Mouse (Mus musculus) activated CD4-positive, CD25-positive, alpha-beta regulatory T cell (primary cell): ENCODE results near the gene Tnfsf9. TPM values are rescaled to one million over a fixed set of nuclear protein-coding genes. Genes with fewer than 3 reads are reported as not detected.

Experiments
- polyA plus RNA-seq, 2 experiments: library from polyadenylated mRNA; unstranded; fragments of 100-300 nt; shearing (Covaris generic); gene quantifications; one replicate each; pipeline ENCODE4 v1.2.1; 2017

Gene Tnfsf9
- polyA plus RNA-seq, result 10 to 100 TPM in 1 of 2 experiments, 1 to 10 TPM in 1; 8.9 to 10.4 TPM

DNA sequence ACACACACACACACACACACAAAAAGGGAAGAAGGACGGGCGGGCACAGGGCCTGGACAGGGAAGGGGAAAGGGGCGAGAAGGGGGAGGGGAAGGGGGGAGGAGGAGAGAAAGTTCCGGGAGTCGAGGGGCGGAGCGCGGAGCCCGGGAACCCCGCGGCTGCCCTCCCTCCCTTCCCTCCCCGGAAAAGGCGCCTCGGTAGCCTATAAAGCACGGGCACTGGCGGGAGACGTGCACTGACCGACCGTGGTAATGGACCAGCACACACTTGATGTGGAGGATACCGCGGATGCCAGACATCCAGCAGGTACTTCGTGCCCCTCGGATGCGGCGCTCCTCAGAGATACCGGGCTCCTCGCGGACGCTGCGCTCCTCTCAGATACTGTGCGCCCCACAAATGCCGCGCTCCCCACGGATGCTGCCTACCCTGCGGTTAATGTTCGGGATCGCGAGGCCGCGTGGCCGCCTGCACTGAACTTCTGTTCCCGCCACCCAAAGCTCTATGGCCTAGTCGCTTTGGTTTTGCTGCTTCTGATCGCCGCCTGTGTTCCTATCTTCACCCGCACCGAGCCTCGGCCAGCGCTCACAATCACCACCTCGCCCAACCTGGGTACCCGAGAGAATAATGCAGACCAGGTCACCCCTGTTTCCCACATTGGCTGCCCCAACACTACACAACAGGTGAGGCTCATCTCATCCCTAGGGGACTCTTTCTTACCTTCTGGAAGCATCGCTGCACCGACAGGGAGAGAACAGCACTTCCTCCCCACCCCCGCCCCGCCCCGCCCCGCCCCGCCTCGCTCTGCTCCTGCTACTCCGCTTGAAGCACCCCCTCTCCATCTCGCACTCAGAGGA is at the start of gene Tnfsf9:
Gene Tnfsf9, plus strand, starts transcription at position 145 of the 854 bp plus-strand sequence.

DNA sequence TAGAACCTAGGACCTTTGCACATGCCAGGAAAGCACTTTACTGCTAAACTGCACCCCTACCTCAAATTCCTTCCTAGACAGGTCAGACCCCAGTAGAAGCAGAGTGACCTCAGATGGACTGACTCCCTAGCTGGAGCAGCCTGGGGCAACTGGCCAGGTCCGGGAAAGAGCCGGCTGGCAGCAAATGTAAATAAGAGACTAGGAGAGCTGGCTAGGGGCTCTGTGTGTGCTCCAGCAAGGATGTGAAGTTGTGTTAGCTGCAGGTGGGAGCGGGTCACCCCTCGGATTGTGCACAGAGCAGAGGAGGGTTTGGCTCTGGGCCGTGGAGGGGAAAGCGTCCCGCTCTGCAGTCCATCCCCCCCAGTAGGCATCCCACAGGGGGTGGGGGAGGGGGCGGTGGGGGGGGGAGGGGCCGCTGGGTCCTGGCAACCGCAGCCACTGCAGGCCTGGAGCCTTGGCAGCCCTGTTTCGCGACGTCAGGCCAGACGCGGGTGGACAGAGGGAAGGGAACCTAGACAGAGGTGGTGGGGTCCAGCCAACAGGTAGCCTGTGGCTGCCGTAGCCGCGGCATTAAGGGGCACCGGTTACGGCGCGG is 46.1 kb upstream of the Tnfsf9 start, which contains the start of gene Crb3:
Gene Crb3, plus strand, starts transcription at position 215 of the 595 bp plus-strand sequence.

DNA sequence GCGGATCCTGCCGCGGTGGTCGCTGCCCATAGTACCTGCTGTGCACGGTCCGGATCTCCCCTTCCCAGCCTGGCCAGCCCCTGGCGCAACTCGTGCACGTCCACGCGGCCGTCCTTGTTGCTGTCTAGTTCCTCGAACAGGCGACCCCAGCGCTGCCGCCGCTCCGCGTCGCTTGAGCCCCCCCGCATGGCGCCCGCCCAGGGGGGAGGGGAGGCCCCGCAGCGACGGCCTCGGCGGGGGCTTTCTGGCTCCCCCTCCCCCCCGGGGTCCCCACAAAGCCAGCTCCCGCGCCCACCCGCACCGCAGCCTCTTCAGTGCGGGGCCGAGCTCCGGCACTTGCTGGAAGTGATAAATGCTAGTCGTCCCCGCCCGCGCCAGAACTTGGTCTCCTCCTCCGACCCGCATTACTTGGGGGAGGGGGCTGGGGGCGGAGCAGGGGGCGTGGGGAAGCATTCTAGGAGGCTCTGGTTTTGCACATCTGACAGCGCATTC is 45.6 kb upstream of the Tnfsf9 start, which contains the start of gene Slc25a23:
Gene Slc25a23, minus strand, starts transcription at position 378 of the 492 bp plus-strand sequence.

GRCm38 (mm10) chr17:57078336-57078735 is 26.8 kb upstream of the Tnfsf9 start, which contains the start of gene Dennd1c:
Gene Dennd1c, minus strand, starts transcription at chr17:57078514.

GRCm38 (mm10) chr17:57087049-57087832 is 17.9 kb upstream of the Tnfsf9 start, which contains the start of gene Tubb4a:
Gene Tubb4a, minus strand, starts transcription at chr17:57087782.

DNA sequence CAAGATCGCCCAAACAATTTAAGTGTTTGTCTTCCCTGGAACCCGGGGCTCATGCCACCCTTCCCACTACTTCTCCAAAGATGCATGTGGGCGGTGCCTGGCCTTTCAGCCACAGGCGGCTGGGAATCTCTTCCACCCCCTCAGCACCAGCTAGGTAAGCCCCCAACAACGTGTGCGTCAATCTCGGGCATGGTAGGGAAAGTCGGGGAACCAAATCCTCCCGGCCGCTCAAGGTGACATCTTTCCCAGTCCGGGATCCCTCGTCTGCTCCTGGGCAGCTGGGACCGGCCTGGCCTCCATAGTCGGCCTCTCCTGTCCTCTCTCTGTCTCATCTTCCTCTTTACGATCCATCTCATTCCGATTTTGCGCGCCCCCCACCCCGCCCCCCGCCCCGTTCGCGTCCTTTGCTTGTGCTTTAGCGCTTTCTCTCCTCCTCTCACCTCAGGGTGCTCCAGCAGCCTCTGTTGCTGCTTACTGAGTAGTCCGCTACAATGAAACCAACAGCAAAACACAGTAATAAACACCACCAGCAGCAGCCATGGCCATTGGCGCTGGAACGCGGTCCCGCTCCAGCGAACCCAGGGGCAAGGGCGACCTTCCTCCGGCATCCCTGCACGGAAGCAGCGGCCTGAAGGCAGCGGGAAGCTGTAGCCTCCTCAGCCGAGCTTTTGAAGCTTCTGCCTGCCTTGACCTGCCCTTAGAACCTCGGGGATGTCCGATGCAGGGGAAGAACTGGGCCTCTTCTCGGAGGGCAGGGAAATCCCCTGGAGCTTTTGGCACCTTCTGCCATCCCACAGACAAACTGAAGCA is 44.1 kb downstream of the Tnfsf9 start, which contains the start of gene Cd70:
Gene Cd70, minus strand, starts transcription at position 784 of the 810 bp plus-strand sequence.

Other genes with a start within 250 kb of the Tnfsf9 start
- not detected for gene Acsbg2, start 230.9 kb upstream of the Tnfsf9 start, polyA plus RNA-seq
- under 1 TPM; 0.10 to 0.27 TPM for gene 1700061G19Rik, start 229.8 kb upstream of the Tnfsf9 start, polyA plus RNA-seq
- 10 to 100 TPM; 31.3 to 45.7 TPM for gene Mllt1, start 169.9 kb upstream of the Tnfsf9 start, polyA plus RNA-seq
- gene Acer1, start 123.2 kb upstream of the Tnfsf9 start, polyA plus RNA-seq, result not detected
- gene Clpp, start 115.0 kb upstream of the Tnfsf9 start, polyA plus RNA-seq, result 10 to 100 TPM; 46.4 to 81.8 TPM
- gene Alkbh7, start 108.0 kb upstream of the Tnfsf9 start, polyA plus RNA-seq, result 10 to 100 TPM; 25.2 to 32.7 TPM
- gene Pspn, start 105.3 kb upstream of the Tnfsf9 start, polyA plus RNA-seq, result not detected
- 10 to 100 TPM; 78.7 to 81.9 TPM for gene Gtf2f1, start 94.0 kb upstream of the Tnfsf9 start, polyA plus RNA-seq
- under 1 TPM in 1 of 2 experiments, not detected in 1; 0.25 TPM for gene Gm17949, start 93.9 kb upstream of the Tnfsf9 start, polyA plus RNA-seq
- gene Khsrp, start 73.8 kb upstream of the Tnfsf9 start, polyA plus RNA-seq, result 10 to 100 TPM; 38.5 to 45.9 TPM
- gene Slc25a41, start 63.7 kb upstream of the Tnfsf9 start, polyA plus RNA-seq, result under 1 TPM in 1 of 2 experiments, not detected in 1; 0.33 TPM
- gene Crb3, start 46.2 kb upstream of the Tnfsf9 start, polyA plus RNA-seq, result 1 to 10 TPM in 1 of 2 experiments, under 1 TPM in 1; 0.81 to 2.7 TPM
- 10 to 100 TPM in 1 of 2 experiments, 1 to 10 TPM in 1; 4.3 to 12.1 TPM for gene Slc25a23, start 45.5 kb upstream of the Tnfsf9 start, polyA plus RNA-seq
- 100 to 1,000 TPM; 278 to 303 TPM for gene Dennd1c, start 26.8 kb upstream of the Tnfsf9 start, polyA plus RNA-seq
- gene Tubb4a, start 17.5 kb upstream of the Tnfsf9 start, polyA plus RNA-seq, result 1 to 10 TPM; 1.8 to 2.4 TPM
- gene Cd70, start 44.5 kb downstream of the Tnfsf9 start, polyA plus RNA-seq, result 1 to 10 TPM; 1.4 TPM
- gene Tnfsf14, start 88.9 kb downstream of the Tnfsf9 start, polyA plus RNA-seq, result 10 to 100 TPM in 1 of 2 experiments, 1 to 10 TPM in 1; 3.5 to 11.8 TPM
- gene C3, start 122.8 kb downstream of the Tnfsf9 start, polyA plus RNA-seq, result 1 to 10 TPM; 2.0 to 8.7 TPM
- gene Gpr108, start 143.1 kb downstream of the Tnfsf9 start, polyA plus RNA-seq, result 10 to 100 TPM; 53.6 to 94.4 TPM
- 1 to 10 TPM; 2.1 to 3.5 TPM for gene Trip10, start 144.1 kb downstream of the Tnfsf9 start, polyA plus RNA-seq
- 100 to 1,000 TPM; 167 to 169 TPM for gene Vav1, start 173.8 kb downstream of the Tnfsf9 start, polyA plus RNA-seq